Mouse (Mus musculus): ENCODE results near the gene Isca1. TPM values are rescaled to one million over a fixed set of nuclear protein-coding genes. Genes with fewer than 3 reads are reported as not detected.

Gene Isca1
- polyA plus RNA-seq (2012; ENCODE audit: insufficient read depth, insufficient read length, low replicate concordance, missing spikeins), result not detected in 2 replicates

- WGBS, result under 1% methylated on average over 91 of the region's 91 CpGs
- TF ChIP-seq POLR2A (IDR thresholded peaks at IDR 0.05; ENCODE audit: insufficient read depth, low read depth, low read length) (peak; percentile 72), CTCF (IDR thresholded peaks at IDR 0.05; ENCODE audit: insufficient read depth, low read depth, low read length) (no peak)
- H3K27ac ChIP-seq (ENCODE audit: insufficient read depth, low read depth, low read length), result peak within 1 kb of the TSS; percentile 94
- peak within 1 kb of the TSS; percentile 62 for H3K4me3 ChIP-seq (ENCODE audit: insufficient read depth, low read depth, low read length)
- peaks cover 18% of the 10 kb centered on the region for H3K4me1 ChIP-seq (ENCODE audit: control insufficient read depth, insufficient read depth, low read length)
These were observed at the start of gene Isca1 for GRCm38 (mm10) chr13:59769296-59770163. Gene Isca1, minus strand, starts transcription at chr13:59769810.

- Histone ChIP-seq H3K4me3 (ENCODE audit: insufficient read depth, low read depth, low read length) (no peak overlapping the region), H3K27ac (ENCODE audit: insufficient read depth, low read depth, low read length) (no peak overlapping the region), H3K4me1 (ENCODE audit: control insufficient read depth, insufficient read depth, low read length) (peaks cover 8% of the 10 kb centered on the region; the same call in 1 of the 2 replicates)
- WGBS, result 88% methylated on average over 4 of the region's 4 CpGs
- TF ChIP-seq POLR2A (IDR thresholded peaks at IDR 0.05; ENCODE audit: insufficient read depth, low read depth, low read length), result no peak
- no peak for TF ChIP-seq CTCF (IDR thresholded peaks at IDR 0.05; ENCODE audit: insufficient read depth, low read depth, low read length)
These were observed 47.7 kb upstream of the Isca1 start for GRCm38 (mm10) chr13:59817352-59817751.

GRCm38 (mm10) chr13:59814109-59814591, 44.5 kb upstream of the Isca1 start:
- H3K4me1 ChIP-seq (ENCODE audit: control insufficient read depth, insufficient read depth, low read length), result peaks cover 2% of the 10 kb centered on the region; the same call in 1 of the 2 replicates
- no peak overlapping the region for H3K27ac ChIP-seq (ENCODE audit: insufficient read depth, low read depth, low read length)

GRCm38 (mm10) chr13:59811581-59811980, 42.0 kb upstream of the Isca1 start:
- 92% methylated on average over 3 of the region's 3 CpGs for WGBS
- TF ChIP-seq CTCF (IDR thresholded peaks at IDR 0.05; ENCODE audit: insufficient read depth, low read depth, low read length) (no peak), POLR2A (IDR thresholded peaks at IDR 0.05; ENCODE audit: insufficient read depth, low read depth, low read length) (no peak)
- H3K4me1 ChIP-seq (ENCODE audit: control insufficient read depth, insufficient read depth, low read length), result no peaks in the 10 kb centered on the region
- no peak overlapping the region for H3K27ac ChIP-seq (ENCODE audit: insufficient read depth, low read depth, low read length)
- no peak overlapping the region for H3K4me3 ChIP-seq (ENCODE audit: insufficient read depth, low read depth, low read length)

More at GRCm38 (mm10) chr13:59814109-59814591, 44.5 kb upstream of the Isca1 start:
- TF ChIP-seq POLR2A (IDR thresholded peaks at IDR 0.05; ENCODE audit: insufficient read depth, low read depth, low read length), result no peak
- no peak for TF ChIP-seq CTCF (IDR thresholded peaks at IDR 0.05; ENCODE audit: insufficient read depth, low read depth, low read length)
- 67% methylated on average over 6 of the region's 6 CpGs for WGBS
- no peak overlapping the region for H3K4me3 ChIP-seq (ENCODE audit: insufficient read depth, low read depth, low read length)

GRCm38 (mm10) chr13:59801000-59801399, 31.4 kb upstream of the Isca1 start:
- no peak overlapping the region for H3K27ac ChIP-seq (ENCODE audit: insufficient read depth, low read depth, low read length)

GRCm38 (mm10) chr13:59800077-59800476, 30.5 kb upstream of the Isca1 start:
- no peak for TF ChIP-seq POLR2A (IDR thresholded peaks at IDR 0.05; ENCODE audit: insufficient read depth, low read depth, low read length)
- no peak for TF ChIP-seq CTCF (IDR thresholded peaks at IDR 0.05; ENCODE audit: insufficient read depth, low read depth, low read length)
- Histone ChIP-seq H3K27ac (ENCODE audit: insufficient read depth, low read depth, low read length) (no peak overlapping the region), H3K4me3 (ENCODE audit: insufficient read depth, low read depth, low read length) (no peak overlapping the region), H3K4me1 (ENCODE audit: control insufficient read depth, insufficient read depth, low read length) (no peaks in the 10 kb centered on the region)
- WGBS, result 90% methylated on average over 2 of the region's 2 CpGs

More at GRCm38 (mm10) chr13:59801000-59801399, 31.4 kb upstream of the Isca1 start:
- Histone ChIP-seq H3K4me3 (ENCODE audit: insufficient read depth, low read depth, low read length) (no peak overlapping the region), H3K4me1 (ENCODE audit: control insufficient read depth, insufficient read depth, low read length) (no peaks in the 10 kb centered on the region)
- no peak for TF ChIP-seq POLR2A (IDR thresholded peaks at IDR 0.05; ENCODE audit: insufficient read depth, low read depth, low read length)
- no peak for TF ChIP-seq CTCF (IDR thresholded peaks at IDR 0.05; ENCODE audit: insufficient read depth, low read depth, low read length)
- 87% methylated on average over 6 of the region's 6 CpGs for WGBS

- Histone ChIP-seq H3K4me3 (ENCODE audit: insufficient read depth, low read depth, low read length) (no peak overlapping the region), H3K4me1 (ENCODE audit: control insufficient read depth, insufficient read depth, low read length) (no peaks in the 10 kb centered on the region), H3K27ac (ENCODE audit: insufficient read depth, low read depth, low read length) (no peak overlapping the region)
- TF ChIP-seq CTCF (IDR thresholded peaks at IDR 0.05; ENCODE audit: insufficient read depth, low read depth, low read length) (no peak), POLR2A (IDR thresholded peaks at IDR 0.05; ENCODE audit: insufficient read depth, low read depth, low read length) (no peak)
- WGBS, result 100% methylated on average over 1 of the region's 1 CpGs
These were observed 28.7 kb upstream of the Isca1 start for GRCm38 (mm10) chr13:59798306-59798705.

GRCm38 (mm10) chr13:59796466-59796848, 26.8 kb upstream of the Isca1 start:
- Histone ChIP-seq H3K4me3 (ENCODE audit: insufficient read depth, low read depth, low read length) (no peak overlapping the region), H3K27ac (ENCODE audit: insufficient read depth, low read depth, low read length) (no peak overlapping the region), H3K4me1 (ENCODE audit: control insufficient read depth, insufficient read depth, low read length) (no peaks in the 10 kb centered on the region)
- TF ChIP-seq CTCF (IDR thresholded peaks at IDR 0.05; ENCODE audit: insufficient read depth, low read depth, low read length) (no peak), POLR2A (IDR thresholded peaks at IDR 0.05; ENCODE audit: insufficient read depth, low read depth, low read length) (no peak)
- 95% methylated on average over 9 of the region's 9 CpGs for WGBS

- H3K27ac ChIP-seq (ENCODE audit: insufficient read depth, low read depth, low read length), result no peak overlapping the region
- TF ChIP-seq CTCF (IDR thresholded peaks at IDR 0.05; ENCODE audit: insufficient read depth, low read depth, low read length) (no peak), POLR2A (IDR thresholded peaks at IDR 0.05; ENCODE audit: insufficient read depth, low read depth, low read length) (no peak)
- WGBS, result 92% methylated on average over 6 of the region's 6 CpGs
- no peaks in the 10 kb centered on the region for H3K4me1 ChIP-seq (ENCODE audit: control insufficient read depth, insufficient read depth, low read length)
- no peak overlapping the region for H3K4me3 ChIP-seq (ENCODE audit: insufficient read depth, low read depth, low read length)
These were observed 26.3 kb upstream of the Isca1 start for GRCm38 (mm10) chr13:59795807-59796465.

Measured in olfactory bulb, adult 2 months (tissue).